Mouse (Mus musculus): ENCODE results near the gene Naaladl2. TPM values are rescaled to one million over a fixed set of nuclear protein-coding genes. Genes with fewer than 3 reads are reported as not detected.

The Naaladl2 gene
- polyA plus RNA-seq, 1 experiment from 2014 or later = 3.8 TPM

DNA sequence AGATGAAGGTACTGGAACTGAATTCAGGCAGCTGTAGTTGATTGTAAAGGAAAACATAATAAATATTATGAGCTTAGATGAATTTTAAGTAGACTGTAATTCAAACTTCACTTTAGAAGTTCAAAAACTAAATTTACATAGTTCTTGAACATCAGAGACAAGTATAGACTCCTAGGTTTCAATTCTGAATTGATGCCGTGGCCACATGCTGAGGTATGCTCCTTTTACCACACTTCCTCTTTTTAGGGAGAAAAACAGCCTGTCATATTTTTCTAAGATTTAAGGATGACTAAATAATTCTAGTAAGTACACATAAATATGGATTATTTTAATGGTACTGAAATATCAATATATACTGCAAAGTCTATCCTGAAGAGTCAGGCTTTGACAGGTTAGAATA lies 1142.3 kb downstream of the Naaladl2 start:
- Histone ChIP-seq H3K27ac (no peak overlapping the region), H3K27me3 (no peaks in the 10 kb centered on the region), H3K4me2 (no peak overlapping the region), H3K9ac (no peak overlapping the region), H3K9me3 (replicated peaks) (no peaks in the 10 kb centered on the region), H3K36me3 (no peaks in the 10 kb centered on the region), H3K4me1 (no peaks in the 10 kb centered on the region), H3K4me3 (replicated peaks) (no peak overlapping the region)
- 83% methylated on average over 1 of the region's 1 CpGs for WGBS
- no peak for ATAC-seq (replicated peaks; ENCODE audit: low FRiP score)

- no peak for ATAC-seq (replicated peaks; ENCODE audit: low FRiP score)
- Histone ChIP-seq H3K4me2 (no peak overlapping the region), H3K27ac (no peak overlapping the region), H3K4me1 (no peaks in the 10 kb centered on the region), H3K36me3 (no peaks in the 10 kb centered on the region), H3K27me3 (no peaks in the 10 kb centered on the region), H3K9me3 (replicated peaks) (no peaks in the 10 kb centered on the region), H3K4me3 (replicated peaks) (no peak overlapping the region), H3K9ac (no peak overlapping the region)
- 82% methylated on average over 1 of the region's 1 CpGs for WGBS
Observed at GRCm38 (mm10) chr3:23973727-23974126, 1170.3 kb downstream of the Naaladl2 start.

DNA sequence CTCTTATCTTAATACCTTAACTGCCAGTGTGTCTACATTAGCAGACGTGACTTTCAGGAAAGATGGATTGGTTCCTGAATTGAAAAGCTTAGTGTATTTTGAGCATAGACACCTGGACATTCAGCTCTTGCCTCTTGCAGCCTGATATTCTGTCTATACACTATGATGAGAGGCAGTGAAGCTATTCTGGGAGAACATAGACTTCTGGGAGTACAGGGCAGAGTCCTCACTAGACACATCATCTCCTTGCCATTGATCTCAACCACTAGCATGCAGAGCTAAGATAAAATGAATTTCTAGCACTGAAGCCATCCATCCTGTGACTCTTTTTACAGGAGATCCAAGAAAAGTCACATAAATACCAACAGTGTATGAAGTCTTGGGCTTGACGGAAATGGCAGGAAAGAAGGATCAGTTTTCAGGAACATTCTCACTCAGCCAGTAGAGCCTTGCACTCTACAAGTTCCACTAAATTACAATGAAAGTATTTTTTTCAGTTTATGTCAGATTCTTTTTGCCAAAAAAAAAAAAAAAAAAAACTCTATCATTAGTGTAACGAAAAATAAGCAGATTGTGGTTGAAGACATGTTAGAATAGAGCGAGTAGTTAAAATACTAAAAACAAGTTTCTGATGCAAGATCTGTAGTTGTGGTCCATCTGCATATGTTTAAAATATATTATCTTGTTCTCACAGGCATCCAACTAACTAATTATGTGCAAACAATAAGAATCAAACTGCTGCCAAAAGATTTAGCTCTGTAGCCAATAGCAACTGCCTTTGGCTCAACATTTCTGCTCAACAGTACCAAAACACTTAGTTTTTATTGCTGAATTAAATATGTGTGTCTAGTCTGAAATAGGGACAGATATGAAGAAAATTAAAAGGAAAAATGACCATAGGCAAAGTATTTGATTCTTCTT lies 1171.1 kb downstream of the Naaladl2 start:
- no peak overlapping the region for H3K4me3 ChIP-seq (replicated peaks)
- H3K27ac ChIP-seq = no peak overlapping the region
- H3K9me3 ChIP-seq (replicated peaks) = no peaks in the 10 kb centered on the region
- H3K9ac ChIP-seq = no peak overlapping the region
- H3K36me3 ChIP-seq = no peaks in the 10 kb centered on the region
- H3K4me2 ChIP-seq = no peak overlapping the region
- WGBS = 77% methylated on average over 4 of the region's 4 CpGs
- no peaks in the 10 kb centered on the region for H3K27me3 ChIP-seq
- ATAC-seq (replicated peaks; ENCODE audit: low FRiP score) = no peak
- no peaks in the 10 kb centered on the region for H3K4me1 ChIP-seq

GRCm38 (mm10) chr3:23962961-23963621 lies 1181.0 kb downstream of the Naaladl2 start:
- no peaks in the 10 kb centered on the region for H3K4me1 ChIP-seq
- no peaks in the 10 kb centered on the region for H3K36me3 ChIP-seq
- no peaks in the 10 kb centered on the region for H3K9me3 ChIP-seq (replicated peaks)
- no peak for ATAC-seq (replicated peaks; ENCODE audit: low FRiP score)
- H3K4me2 ChIP-seq = no peak overlapping the region
- H3K27ac ChIP-seq = no peak overlapping the region
- no peak overlapping the region for H3K4me3 ChIP-seq (replicated peaks)
- no peak overlapping the region for H3K9ac ChIP-seq
- no peaks in the 10 kb centered on the region for H3K27me3 ChIP-seq

DNA sequence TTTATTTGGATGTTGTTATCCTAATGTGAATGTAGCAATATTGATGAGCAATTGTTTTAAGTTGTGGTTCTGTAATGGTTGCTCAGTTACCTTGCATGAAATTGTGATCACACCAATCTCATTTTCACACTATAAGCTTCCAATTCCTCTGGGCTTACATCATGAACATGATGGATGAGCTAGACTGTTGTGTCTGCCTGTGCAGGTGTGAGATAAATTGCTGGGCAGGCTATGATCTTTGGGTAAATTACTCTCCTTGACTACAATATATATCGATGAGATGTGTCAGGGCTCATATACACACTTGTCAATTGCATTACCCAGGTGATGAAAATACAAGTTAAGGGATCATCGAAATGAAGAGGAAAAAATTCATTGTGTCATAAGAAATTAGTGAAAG lies 1197.9 kb downstream of the Naaladl2 start:
- Histone ChIP-seq H3K36me3 (no peaks in the 10 kb centered on the region), H3K4me1 (no peaks in the 10 kb centered on the region), H3K27me3 (no peaks in the 10 kb centered on the region), H3K9ac (no peak overlapping the region), H3K27ac (no peak overlapping the region), H3K9me3 (replicated peaks) (no peaks in the 10 kb centered on the region), H3K4me3 (replicated peaks) (no peak overlapping the region), H3K4me2 (no peak overlapping the region)
- no peak for ATAC-seq (replicated peaks; ENCODE audit: low FRiP score)
- WGBS = 84% methylated on average over 2 of the region's 2 CpGs

DNA sequence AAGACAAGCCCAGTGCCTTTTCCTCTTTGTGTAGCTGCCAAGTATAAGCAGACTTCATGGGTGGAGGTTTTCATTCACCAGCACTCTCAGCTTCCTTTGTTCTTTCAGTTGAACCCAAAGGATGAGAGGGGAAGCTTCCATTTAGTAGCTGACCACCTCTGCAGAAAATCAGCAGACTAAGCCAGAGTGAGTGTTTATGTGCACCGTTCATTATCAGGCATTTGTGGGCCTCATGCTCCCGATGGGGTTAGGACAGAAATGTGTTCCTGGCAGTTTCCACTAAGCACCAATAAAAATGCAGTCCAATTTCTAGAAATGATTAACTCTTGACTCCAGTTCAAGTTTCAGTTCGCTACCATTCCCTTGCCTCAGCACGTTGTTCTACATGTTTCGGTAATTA lies 1206.8 kb downstream of the Naaladl2 start:
- Histone ChIP-seq H3K27me3 (no peaks in the 10 kb centered on the region), H3K9ac (no peak overlapping the region), H3K4me3 (replicated peaks) (no peak overlapping the region), H3K27ac (peak overlapping the region; percentile 56), H3K9me3 (replicated peaks) (no peaks in the 10 kb centered on the region), H3K36me3 (no peaks in the 10 kb centered on the region), H3K4me1 (no peaks in the 10 kb centered on the region), H3K4me2 (no peak overlapping the region)
- WGBS = 39% methylated on average over 5 of the region's 5 CpGs
- peak; percentile 71 for ATAC-seq (replicated peaks; ENCODE audit: low FRiP score)

- Histone ChIP-seq H3K4me1 (no peaks in the 10 kb centered on the region), H3K36me3 (no peaks in the 10 kb centered on the region), H3K4me2 (no peak overlapping the region), H3K9ac (no peak overlapping the region), H3K4me3 (replicated peaks) (no peak overlapping the region), H3K9me3 (replicated peaks) (no peaks in the 10 kb centered on the region), H3K27ac (no peak overlapping the region), H3K27me3 (no peaks in the 10 kb centered on the region)
- no peak for ATAC-seq (replicated peaks; ENCODE audit: low FRiP score)
- 70% methylated on average over 4 of the region's 4 CpGs for WGBS
Observed at GRCm38 (mm10) chr3:23928097-23928496, 1216.0 kb downstream of the Naaladl2 start.

DNA sequence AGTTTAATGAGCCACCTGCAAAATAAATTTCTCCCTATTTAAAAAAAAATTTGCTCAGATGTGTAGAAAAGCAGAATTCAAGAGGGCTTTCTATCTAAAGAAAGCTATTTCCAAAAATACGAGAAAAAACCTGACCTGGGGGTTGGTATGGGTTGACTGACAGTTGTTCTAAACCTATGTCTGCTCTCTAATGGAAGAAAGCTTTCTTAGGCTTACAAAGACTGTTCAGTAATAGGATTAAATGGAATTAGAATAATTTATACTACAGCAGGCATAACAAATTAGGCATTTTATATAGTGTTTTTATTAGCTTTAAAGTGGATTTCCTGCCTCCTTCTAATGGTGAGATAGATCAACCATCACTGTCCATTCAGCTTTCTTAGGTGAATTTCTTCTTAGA lies 1236.4 kb downstream of the Naaladl2 start:
- 73% methylated on average over 1 of the region's 1 CpGs for WGBS
- H3K9me3 ChIP-seq (replicated peaks) = no peaks in the 10 kb centered on the region
- no peak for ATAC-seq (replicated peaks; ENCODE audit: low FRiP score)
- H3K4me1 ChIP-seq = no peaks in the 10 kb centered on the region
- H3K4me3 ChIP-seq (replicated peaks) = no peak overlapping the region
- no peak overlapping the region for H3K9ac ChIP-seq
- no peak overlapping the region for H3K27ac ChIP-seq
- H3K27me3 ChIP-seq = no peaks in the 10 kb centered on the region
- no peaks in the 10 kb centered on the region for H3K36me3 ChIP-seq
- H3K4me2 ChIP-seq = no peak overlapping the region

DNA sequence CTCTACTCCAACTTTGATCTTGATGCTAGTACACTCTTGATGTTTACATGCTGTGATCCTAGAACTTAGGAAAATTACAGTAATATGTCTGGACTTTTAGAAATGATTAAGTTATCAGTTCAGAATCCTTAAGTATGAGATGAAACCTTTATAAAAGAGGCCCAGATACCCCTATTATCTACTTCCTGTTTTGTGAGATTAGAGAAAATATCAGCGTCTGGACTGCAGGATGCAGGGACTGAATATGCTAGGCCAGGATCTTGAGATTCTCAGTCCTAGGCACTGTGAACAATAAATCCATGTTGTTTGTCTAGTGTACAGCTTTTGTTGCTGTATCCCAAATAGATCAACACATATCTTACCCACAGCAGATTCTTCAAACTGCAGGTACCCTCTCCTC lies 1278.4 kb downstream of the Naaladl2 start:
- WGBS = 86% methylated on average over 1 of the region's 1 CpGs
- no peak for ATAC-seq (replicated peaks; ENCODE audit: low FRiP score)
- no peaks in the 10 kb centered on the region for H3K36me3 ChIP-seq
- no peaks in the 10 kb centered on the region for H3K27me3 ChIP-seq
- H3K9ac ChIP-seq = no peak overlapping the region
- H3K9me3 ChIP-seq (replicated peaks) = no peaks in the 10 kb centered on the region
- no peaks in the 10 kb centered on the region for H3K4me1 ChIP-seq
- H3K4me2 ChIP-seq = no peak overlapping the region
- H3K27ac ChIP-seq = no peak overlapping the region
- H3K4me3 ChIP-seq (replicated peaks) = no peak overlapping the region

DNA sequence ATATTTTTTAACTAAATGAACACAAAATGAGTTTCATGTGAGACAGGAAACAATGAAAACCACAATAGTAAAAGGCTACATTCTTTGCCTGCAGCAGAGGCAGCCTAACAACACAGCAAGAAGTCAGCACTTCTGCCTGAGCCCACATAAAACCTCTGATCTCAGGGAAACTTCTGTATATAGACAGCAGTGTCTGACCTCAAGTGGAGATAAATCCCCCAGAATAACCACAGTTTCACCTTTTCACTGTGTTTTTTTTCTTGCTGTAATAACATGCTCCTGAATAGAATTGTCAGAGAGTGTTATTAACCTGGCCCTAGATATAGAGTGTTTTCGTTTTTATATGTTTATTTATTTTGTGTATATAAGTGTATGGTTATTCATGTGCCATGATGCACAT lies 1286.8 kb downstream of the Naaladl2 start:
- no peaks in the 10 kb centered on the region for H3K27me3 ChIP-seq
- H3K4me2 ChIP-seq = no peak overlapping the region
- H3K4me3 ChIP-seq (replicated peaks) = no peak overlapping the region
- H3K4me1 ChIP-seq = no peaks in the 10 kb centered on the region
- no peak overlapping the region for H3K9ac ChIP-seq
- 49% methylated on average over 1 of the region's 1 CpGs for WGBS
- ATAC-seq (replicated peaks; ENCODE audit: low FRiP score) = no peak
- H3K9me3 ChIP-seq (replicated peaks) = no peaks in the 10 kb centered on the region
- no peaks in the 10 kb centered on the region for H3K36me3 ChIP-seq
- no peak overlapping the region for H3K27ac ChIP-seq

GRCm38 (mm10) chr3:23817585-23817984 lies 1326.5 kb downstream of the Naaladl2 start:
- H3K9ac ChIP-seq = no peak overlapping the region
- no peak overlapping the region for H3K4me2 ChIP-seq
- no peak overlapping the region for H3K27ac ChIP-seq
- ATAC-seq (replicated peaks; ENCODE audit: low FRiP score) = no peak
- no peaks in the 10 kb centered on the region for H3K27me3 ChIP-seq
- H3K36me3 ChIP-seq = no peaks in the 10 kb centered on the region
- no peaks in the 10 kb centered on the region for H3K9me3 ChIP-seq (replicated peaks)
- no peaks in the 10 kb centered on the region for H3K4me1 ChIP-seq
- no peak overlapping the region for H3K4me3 ChIP-seq (replicated peaks)

DNA sequence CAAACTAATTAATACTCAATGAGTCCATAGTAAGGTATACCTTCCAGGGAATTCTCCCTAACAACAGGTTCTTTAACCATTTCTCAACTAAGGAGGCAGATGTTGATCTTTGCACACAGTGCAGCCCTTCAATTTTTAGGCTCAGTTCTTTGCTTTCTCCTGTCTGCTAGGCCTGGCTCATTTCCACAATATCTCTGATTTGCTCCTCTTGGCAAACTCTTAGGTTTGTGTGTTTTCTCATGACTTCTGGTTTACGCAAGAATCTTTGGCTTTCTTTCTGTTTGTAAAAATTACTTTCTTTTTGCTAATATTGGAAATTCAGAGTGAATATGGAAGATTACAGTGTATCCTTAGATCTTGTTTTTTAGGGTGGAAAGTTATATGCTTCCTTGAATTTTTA lies 1385.3 kb downstream of the Naaladl2 start:
- H3K9ac ChIP-seq = no peak overlapping the region
- 95% methylated on average over 1 of the region's 1 CpGs for WGBS

More for the DNA sequence above, 1385.3 kb downstream of the Naaladl2 start:
- no peaks in the 10 kb centered on the region for H3K27me3 ChIP-seq
- no peaks in the 10 kb centered on the region for H3K36me3 ChIP-seq
- no peak for ATAC-seq (replicated peaks; ENCODE audit: low FRiP score)
- no peak overlapping the region for H3K4me3 ChIP-seq (replicated peaks)
- H3K27ac ChIP-seq = no peak overlapping the region
- H3K4me2 ChIP-seq = no peak overlapping the region
- no peaks in the 10 kb centered on the region for H3K4me1 ChIP-seq
- no peaks in the 10 kb centered on the region for H3K9me3 ChIP-seq (replicated peaks)

Data from kidney, embryonic 15.5 days (tissue).